Mouse (Mus musculus) midbrain, postnatal 0 days (tissue): Measurements from ENCODE around the gene Tnfrsf23. TPM values are rescaled to one million over a fixed set of nuclear protein-coding genes. Genes with fewer than 3 reads are reported as not detected.

Source experiments
- ATAC-seq: fragments of 200-750 bp; cut with Nextera tagmentation; 2 replicates; pipeline ENCODE4 v1.8.0; 2017; ENCODE audit warnings: moderate number of reproducible peaks, mild to moderate bottlenecking, moderate TSS enrichment, moderate library complexity; ENCODE audit not compliant: low FRiP score
- DNase-seq: peaks from one replicate; pipeline ENCODE4 v3.0.0-alpha.2; 2015; ENCODE audit warnings: low spot score
- H3K27ac ChIP-seq: fragments of 300-500 bp; sonication (generic); 2 replicates; pipeline ENCODE4 v1.5.1; 2014; ENCODE audit warnings: low read depth, mild to moderate bottlenecking, low read length, mixed read lengths
- H3K27me3 ChIP-seq: fragments of 300-500 bp; sonication (generic); 2 replicates; pipeline ENCODE4 v1.6.1; 2014; ENCODE audit warnings: low read length, control low read depth, mixed read lengths; ENCODE audit not compliant: insufficient read depth
- H3K36me3 ChIP-seq: fragments of 300-500 bp; sonication (generic); 2 replicates; pipeline ENCODE4 v1.6.1; 2014; ENCODE audit warnings: low read length, control low read depth, mixed read lengths; ENCODE audit not compliant: insufficient read depth
- H3K4me1 ChIP-seq: fragments of 300-500 bp; sonication (generic); 2 replicates; pipeline ENCODE4 v1.6.1; 2014; ENCODE audit warnings: mild to moderate bottlenecking, control low read depth, antibody characterized with exemption, low read length, mixed read lengths; ENCODE audit not compliant: insufficient read depth
- H3K4me2 ChIP-seq: fragments of 300-500 bp; sonication (generic); 2 replicates; pipeline ENCODE4 v1.6.1; 2014; ENCODE audit warnings: low read depth, mild to moderate bottlenecking, low read length, mixed read lengths; ENCODE audit not compliant: poor library complexity, severe bottlenecking
- H3K4me3 ChIP-seq: fragments of 300-500 bp; sonication (generic); 2 replicates; pipeline ENCODE4 v1.5.1; 2014; ENCODE audit warnings: low read depth, mild to moderate bottlenecking, low read length, moderate library complexity
- H3K9ac ChIP-seq: fragments of 300-500 bp; sonication (generic); replicated peaks from 2 replicates; pipeline ENCODE4 v1.6.1; 2014; ENCODE audit warnings: mild to moderate bottlenecking, low read length, moderate library complexity, mixed read lengths; ENCODE audit not compliant: poor library complexity, severe bottlenecking
- H3K9me3 ChIP-seq: fragments of 300-500 bp; sonication (generic); 2 replicates; pipeline ENCODE4 v1.6.1; 2016; ENCODE audit warnings: low read length, control low read depth
- CTCF ChIP-seq: IDR thresholded peaks from 2 replicates; pipeline ENCODE4 v1.5.1; 2016; ENCODE audit warnings: antibody characterized with exemption, mild to moderate bottlenecking
- WGBS: fragments of 180-500 bp; shearing (Covaris S2); extraction: QIAGEN DNeasy Blood & Tissue Kit; methylation state at CpG from one replicate; pipeline ENCODE4 v1.1.7; 2014; 5-methylcytosine and 5-hydroxymethylcytosine counted together
- polyA plus RNA-seq: library from polyadenylated mRNA; unstranded; fragments of >200 nt; fragmentation: Nextera tagmentation; extraction: Ambion mirVana; gene quantifications from 2 replicates; pipeline ENCODE4 v1.2.1, GENCODE M21; 2015
- total RNA-seq: library from RNA; depleted of rRNA; stranded (reverse); fragments of >200 nt; gene quantifications from 2 replicates; pipeline ENCODE4 v1.2.3, GENCODE M21; 2014

Gene Tnfrsf23
- total and polyA plus RNA-seq, 2 experiments from 2014 or later = 1.6 to 1.7 TPM

DNA sequence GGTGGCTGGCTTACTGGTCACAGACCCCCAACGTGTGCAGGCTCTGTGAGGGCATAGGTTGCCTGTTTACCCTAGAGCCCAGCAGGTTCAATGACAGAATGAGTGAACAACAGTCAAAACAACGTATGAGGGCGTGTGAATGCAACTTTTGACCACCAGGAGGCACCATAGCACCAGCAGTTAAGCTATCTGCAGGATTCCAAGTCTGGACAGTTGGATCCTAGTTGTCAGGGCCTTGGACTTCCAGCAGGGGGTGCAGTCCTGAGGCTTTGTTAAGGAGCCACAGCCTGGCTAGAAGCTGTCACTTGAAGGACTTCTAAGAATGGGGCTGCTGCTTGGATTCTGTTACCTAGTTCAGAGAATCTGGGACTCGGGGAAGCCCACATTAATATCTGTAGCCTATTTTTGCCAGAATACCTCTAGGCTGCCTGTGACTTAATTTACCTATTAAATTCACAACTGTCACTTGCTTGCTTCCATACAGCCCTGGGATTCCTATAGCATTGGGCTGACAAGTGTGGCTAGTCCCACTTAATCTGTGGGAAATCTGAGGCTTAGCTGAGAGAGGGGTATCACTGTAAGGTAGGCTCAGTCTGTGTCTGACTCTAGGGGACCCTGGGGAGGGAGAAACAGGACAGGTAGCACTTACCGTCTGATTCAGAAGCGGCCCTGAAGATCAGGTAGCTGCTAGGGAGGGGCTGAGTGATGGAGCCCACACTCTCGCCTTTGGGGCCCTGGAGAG lies 21.2 kb upstream of the Tnfrsf23 start:
- 38% methylated on average over 7 of the region's 7 CpGs for WGBS
- H3K36me3 ChIP-seq = peaks cover 61% of the 10 kb centered on the region

DNA sequence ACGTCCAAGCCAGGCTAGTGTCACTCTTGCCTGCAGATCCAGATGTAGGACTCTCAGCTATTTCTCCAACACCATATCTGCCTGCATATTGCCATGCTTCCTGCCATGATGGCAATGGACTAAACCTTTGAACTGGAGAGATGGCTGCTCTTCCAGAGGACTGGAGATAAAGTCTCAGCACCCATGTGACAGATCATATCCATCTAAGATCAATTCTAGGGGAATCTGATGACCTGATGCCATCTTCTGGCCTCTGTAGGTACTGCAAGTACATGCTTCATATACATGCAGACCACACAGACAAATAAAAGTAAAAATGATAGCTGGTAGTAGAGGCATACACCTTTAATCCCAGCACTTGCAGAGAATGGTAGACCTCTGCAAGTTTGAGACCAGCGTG lies 10.5 kb upstream of the Tnfrsf23 start:
- no peak for ATAC-seq
- Histone ChIP-seq H3K27me3 (no peaks in the 10 kb centered on the region), H3K4me1 (no peaks in the 10 kb centered on the region), H3K4me2 (no peak overlapping the region), H3K4me3 (no peak overlapping the region), H3K9ac (no peak overlapping the region), H3K36me3 (peaks cover 83% of the 10 kb centered on the region), H3K9me3 (no peaks in the 10 kb centered on the region), H3K27ac (no peak overlapping the region)
- WGBS = 79% methylated on average over 2 of the region's 2 CpGs
- DNase-seq = peak; percentile 47
- peak; percentile 70 for TF ChIP-seq CTCF

More for the DNA sequence above, 21.2 kb upstream of the Tnfrsf23 start:
- Histone ChIP-seq H3K27ac (peak overlapping the region; percentile 3; the same call in 1 of the 2 replicates), H3K4me1 (no peaks in the 10 kb centered on the region), H3K9me3 (no peaks in the 10 kb centered on the region), H3K9ac (no peak overlapping the region), H3K4me3 (no peak overlapping the region), H3K4me2 (no peak overlapping the region), H3K27me3 (no peaks in the 10 kb centered on the region)
- DNase-seq = peak; percentile 98
- peak; percentile 75; the same call in 1 of the 2 replicates for ATAC-seq
- TF ChIP-seq CTCF = peak; percentile 100

DNA sequence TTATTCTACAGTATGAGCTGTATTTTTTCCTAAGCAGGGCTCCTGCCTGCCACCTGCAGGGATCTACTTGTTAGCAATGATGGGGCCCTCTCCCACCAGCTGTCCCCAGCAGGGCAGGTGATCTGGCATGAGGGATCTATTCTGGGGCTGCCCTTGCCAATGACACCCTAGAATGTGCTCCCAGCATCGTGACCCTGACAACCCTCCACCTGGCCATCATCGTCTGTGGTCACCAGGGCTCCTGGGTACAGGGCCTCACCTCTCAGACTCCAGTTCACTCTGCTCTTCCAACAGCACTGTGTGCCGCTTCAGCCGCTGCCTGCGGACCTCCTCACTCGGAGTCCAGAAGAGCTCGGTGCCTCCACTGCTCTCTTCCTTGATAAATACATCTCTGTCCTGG lies 8.9 kb upstream of the Tnfrsf23 start:
- Histone ChIP-seq H3K27ac (no peak overlapping the region), H3K4me1 (no peaks in the 10 kb centered on the region), H3K36me3 (peaks cover 83% of the 10 kb centered on the region), H3K27me3 (no peaks in the 10 kb centered on the region), H3K4me2 (no peak overlapping the region), H3K9ac (no peak overlapping the region), H3K4me3 (no peak overlapping the region), H3K9me3 (no peaks in the 10 kb centered on the region)
- DNase-seq (no peak), ATAC-seq (no peak)
- no peak for TF ChIP-seq CTCF
- 100% methylated on average over 7 of the region's 7 CpGs for WGBS

DNA sequence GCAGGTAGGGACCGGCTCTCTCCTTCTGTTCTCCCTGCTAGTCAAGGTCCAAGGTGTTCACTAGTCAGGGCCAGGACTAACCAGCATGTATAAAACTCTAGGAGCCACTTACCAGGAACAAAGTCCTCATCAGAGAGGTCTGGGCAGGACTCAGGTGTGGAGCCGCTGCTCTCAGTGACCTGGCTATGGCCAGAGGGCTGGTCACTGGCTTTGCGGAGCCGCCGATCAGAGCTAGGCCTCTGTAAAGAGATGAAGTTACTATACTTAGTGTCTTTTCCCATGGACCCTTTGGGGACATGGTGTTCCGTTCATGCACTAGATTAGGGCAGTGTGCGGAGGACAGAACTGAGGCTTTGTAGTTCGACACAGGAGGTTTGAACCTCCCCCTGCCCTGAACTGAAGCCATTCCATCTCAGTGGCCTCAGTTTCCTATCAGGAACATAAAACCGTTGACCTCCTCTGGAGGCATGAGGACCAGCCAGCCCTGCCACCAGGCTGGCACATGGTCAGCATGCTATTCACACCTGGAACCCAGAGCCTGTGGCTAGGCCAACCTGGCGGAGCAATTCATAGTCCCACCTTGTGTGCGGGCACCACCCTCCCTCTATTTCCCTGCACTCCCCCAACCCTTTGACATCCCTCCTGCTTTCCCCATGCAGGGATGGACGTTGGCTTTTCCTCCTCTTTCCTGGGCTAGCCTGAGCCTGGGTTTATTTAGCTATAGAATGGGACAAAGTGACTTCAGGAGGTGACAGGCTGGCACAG lies 7.3 kb upstream of the Tnfrsf23 start:
- WGBS = 90% methylated on average over 12 of the region's 12 CpGs
- no peak for DNase-seq
- no peak overlapping the region for H3K9ac ChIP-seq

DNA sequence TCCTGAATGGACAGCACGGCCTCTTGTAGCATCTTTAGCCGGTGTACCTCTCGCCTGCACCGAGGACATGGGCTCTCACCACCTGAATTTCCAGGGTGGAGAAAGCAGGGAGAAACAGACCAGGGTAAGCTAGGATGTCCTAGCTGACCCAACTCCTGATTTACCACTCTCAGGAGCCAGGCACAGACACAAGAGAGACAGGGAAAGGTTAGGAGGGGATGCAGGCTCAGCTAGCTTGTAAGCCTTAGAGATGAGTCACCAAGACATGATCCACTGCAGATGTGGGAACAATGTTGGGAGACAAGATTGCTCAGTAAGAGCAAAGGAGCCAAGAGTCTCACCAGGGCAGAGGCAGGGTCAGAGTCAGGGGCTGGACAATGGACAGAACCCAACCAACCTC lies 6.2 kb upstream of the Tnfrsf23 start:
- 96% methylated on average over 4 of the region's 4 CpGs for WGBS
- ATAC-seq (no peak), DNase-seq (no peak)
- Histone ChIP-seq H3K27ac (no peak overlapping the region), H3K27me3 (no peaks in the 10 kb centered on the region), H3K9me3 (no peaks in the 10 kb centered on the region), H3K9ac (no peak overlapping the region), H3K36me3 (peaks cover 82% of the 10 kb centered on the region), H3K4me1 (no peaks in the 10 kb centered on the region), H3K4me2 (no peak overlapping the region), H3K4me3 (no peak overlapping the region)
- TF ChIP-seq CTCF = no peak

More for the DNA sequence above, 7.3 kb upstream of the Tnfrsf23 start:
- no peaks in the 10 kb centered on the region for H3K4me1 ChIP-seq
- TF ChIP-seq CTCF = no peak
- peaks cover 87% of the 10 kb centered on the region for H3K36me3 ChIP-seq
- no peak for ATAC-seq
- H3K27me3 ChIP-seq = no peaks in the 10 kb centered on the region
- H3K9me3 ChIP-seq = no peaks in the 10 kb centered on the region
- no peak overlapping the region for H3K4me3 ChIP-seq
- no peak overlapping the region for H3K4me2 ChIP-seq
- H3K27ac ChIP-seq = no peak overlapping the region

DNA sequence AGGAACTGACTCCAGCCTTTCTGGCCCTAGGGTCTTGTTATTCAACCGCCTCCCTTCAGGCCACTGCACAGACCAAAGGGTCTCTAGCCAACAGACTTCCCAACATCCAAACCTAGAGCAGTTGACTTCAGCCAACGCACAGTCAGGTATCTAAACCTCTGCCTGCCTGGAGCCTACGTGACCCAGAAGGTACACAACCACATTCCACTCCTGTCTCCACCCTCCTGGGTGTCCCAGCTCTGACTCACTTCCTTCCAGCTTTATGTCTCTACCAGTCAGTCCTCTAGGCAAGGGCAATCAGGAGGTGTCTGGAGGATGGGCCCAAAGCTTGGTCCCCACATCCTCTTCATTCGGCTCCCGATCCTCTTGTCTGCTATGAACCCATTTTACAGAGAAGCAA lies 5.5 kb upstream of the Tnfrsf23 start:
- no peak for ATAC-seq

More for the DNA sequence above, 5.5 kb upstream of the Tnfrsf23 start:
- Histone ChIP-seq H3K9ac (no peak overlapping the region), H3K4me1 (no peaks in the 10 kb centered on the region), H3K27ac (no peak overlapping the region), H3K4me2 (no peak overlapping the region), H3K36me3 (peaks cover 75% of the 10 kb centered on the region), H3K9me3 (no peaks in the 10 kb centered on the region), H3K4me3 (no peak overlapping the region), H3K27me3 (no peaks in the 10 kb centered on the region)
- 89% methylated on average over 5 of the region's 5 CpGs for WGBS
- DNase-seq = no peak
- no peak for TF ChIP-seq CTCF
